Mouse (Mus musculus) brain, adult 2 months (tissue): ENCODE measurements around the gene Ttll13.

ENCODE experiments used
- DNase-seq: peaks from one replicate; pipeline ENCODE4 v3.0.0; 2011; ENCODE audit warnings: low read depth, low spot score

The Ttll13 gene

GRCm38 (mm10) chr7:80214459-80214858 lies 31.7 kb upstream of the Ttll13 start:
- DNase-seq, result no peak

- peak; percentile 81 for DNase-seq
Observed at GRCm38 (mm10) chr7:80215398-80215797, 30.8 kb upstream of the Ttll13 start.

GRCm38 (mm10) chr7:80216566-80216965 lies 29.6 kb upstream of the Ttll13 start:
- DNase-seq, result peak; percentile 30

GRCm38 (mm10) chr7:80218666-80219065 lies 27.5 kb upstream of the Ttll13 start:
- no peak for DNase-seq

GRCm38 (mm10) chr7:80220237-80220797 lies 25.9 kb upstream of the Ttll13 start:
- no peak for DNase-seq

GRCm38 (mm10) chr7:80221179-80221750 lies 24.9 kb upstream of the Ttll13 start:
- no peak for DNase-seq

GRCm38 (mm10) chr7:80227065-80227464 lies 19.1 kb upstream of the Ttll13 start:
- no peak for DNase-seq

GRCm38 (mm10) chr7:80230196-80230595 lies 16.0 kb upstream of the Ttll13 start:
- no peak for DNase-seq

- DNase-seq, result peak; percentile 36
Observed at GRCm38 (mm10) chr7:80231971-80232488, 14.1 kb upstream of the Ttll13 start.

GRCm38 (mm10) chr7:80232489-80233029 lies 13.6 kb upstream of the Ttll13 start, which contains the start of the genes Cib1 and Gdpgp1:
Gene Cib1 (minus strand): TSS chr7:80232813.
Gene Gdpgp1 (plus strand): TSS chr7:80232865.
- DNase-seq, result peak; percentile 96

- no peak for DNase-seq
Observed at GRCm38 (mm10) chr7:80233799-80234198, 12.4 kb upstream of the Ttll13 start.

GRCm38 (mm10) chr7:80238542-80238941 lies 7.6 kb upstream of the Ttll13 start:
- DNase-seq, result no peak

- DNase-seq, result no peak
Observed at GRCm38 (mm10) chr7:80241661-80242060, 4.5 kb upstream of the Ttll13 start.

- no peak for DNase-seq
Observed at GRCm38 (mm10) chr7:80244851-80245250, 1.3 kb upstream of the Ttll13 start.

GRCm38 (mm10) chr7:80246859-80247258 lies 683 bp downstream of the Ttll13 start:
- DNase-seq, result no peak

- no peak for DNase-seq
Observed at GRCm38 (mm10) chr7:80252437-80252836, 6.3 kb downstream of the Ttll13 start.

GRCm38 (mm10) chr7:80252886-80253285 lies 6.7 kb downstream of the Ttll13 start:
- DNase-seq, result no peak

- no peak for DNase-seq
Observed at GRCm38 (mm10) chr7:80255981-80256380, 9.8 kb downstream of the Ttll13 start.

GRCm38 (mm10) chr7:80257706-80258105 lies 11.5 kb downstream of the Ttll13 start:
- no peak for DNase-seq

- DNase-seq, result peak; percentile 95
Observed at GRCm38 (mm10) chr7:80260625-80261371, 14.6 kb downstream of the Ttll13 start, which contains the start of gene Ngrn. Gene Ngrn (plus strand): TSS chr7:80261215.

- DNase-seq, result peak; percentile 68
Observed at GRCm38 (mm10) chr7:80261372-80261990, 15.3 kb downstream of the Ttll13 start.

GRCm38 (mm10) chr7:80264606-80265005 lies 18.4 kb downstream of the Ttll13 start:
- DNase-seq, result no peak
